Mouse (Mus musculus): ENCODE measurements around the gene Stoml2. TPM values are rescaled to one million over a fixed set of nuclear protein-coding genes. Genes with fewer than 3 reads are reported as not detected.

Gene Stoml2
- polyA plus RNA-seq, 1 experiment, result 54.6 TPM

- no peak overlapping the region for H3K27ac ChIP-seq (ENCODE audit: insufficient read depth, low read depth, low read length)
- no peaks in the 10 kb centered on the region for H3K4me1 ChIP-seq (ENCODE audit: control insufficient read depth, insufficient read depth, low read length)
- TF ChIP-seq POLR2A (IDR thresholded peaks at IDR 0.05; ENCODE audit: borderline replicate concordance, low read depth, low read length) (no peak), CTCF (IDR thresholded peaks at IDR 0.05; ENCODE audit: low read depth, low read length) (0 out of 2 replicates have a peak, but pooled peaks have one; percentile 22)
- no peak overlapping the region for H3K4me3 ChIP-seq (ENCODE audit: insufficient read depth, low read length)
Observed at GRCm38 (mm10) chr4:43052627-43053026, 21.1 kb upstream of the Stoml2 start.

GRCm38 (mm10) chr4:43047231-43047630 lies 15.7 kb upstream of the Stoml2 start:
- no peak for TF ChIP-seq POLR2A (IDR thresholded peaks at IDR 0.05; ENCODE audit: borderline replicate concordance, low read depth, low read length)
- no peak for TF ChIP-seq CTCF (IDR thresholded peaks at IDR 0.05; ENCODE audit: low read depth, low read length)
- no peak overlapping the region for H3K4me3 ChIP-seq (ENCODE audit: insufficient read depth, low read length)
- peaks cover 25% of the 10 kb centered on the region for H3K4me1 ChIP-seq (ENCODE audit: control insufficient read depth, insufficient read depth, low read length)
- H3K27ac ChIP-seq (ENCODE audit: insufficient read depth, low read depth, low read length), result no peak overlapping the region

- Histone ChIP-seq H3K27ac (ENCODE audit: insufficient read depth, low read depth, low read length) (no peak overlapping the region), H3K4me1 (ENCODE audit: control insufficient read depth, insufficient read depth, low read length) (peaks cover 28% of the 10 kb centered on the region), H3K4me3 (ENCODE audit: insufficient read depth, low read length) (peak overlapping the region; percentile 92)
- TF ChIP-seq POLR2A (IDR thresholded peaks at IDR 0.05; ENCODE audit: borderline replicate concordance, low read depth, low read length), result no peak
- TF ChIP-seq CTCF (IDR thresholded peaks at IDR 0.05; ENCODE audit: low read depth, low read length), result no peak
Observed at GRCm38 (mm10) chr4:43046607-43047006, 15.1 kb upstream of the Stoml2 start.

GRCm38 (mm10) chr4:43045659-43046302 lies 14.3 kb upstream of the Stoml2 start, which contains the start of gene Fam214b:
TSS of gene Fam214b (minus strand) at chr4:43046220.
- H3K4me1 ChIP-seq (ENCODE audit: control insufficient read depth, insufficient read depth, low read length), result peaks cover 34% of the 10 kb centered on the region
- H3K27ac ChIP-seq (ENCODE audit: insufficient read depth, low read depth, low read length), result peak within 1 kb of the TSS; percentile 94
- peak within 1 kb of the TSS; percentile 92 for H3K4me3 ChIP-seq (ENCODE audit: insufficient read depth, low read length)
- TF ChIP-seq CTCF (IDR thresholded peaks at IDR 0.05; ENCODE audit: low read depth, low read length), result no peak
- TF ChIP-seq POLR2A (IDR thresholded peaks at IDR 0.05; ENCODE audit: borderline replicate concordance, low read depth, low read length), result no peak

GRCm38 (mm10) chr4:43045285-43045658 lies 13.8 kb upstream of the Stoml2 start:
- H3K27ac ChIP-seq (ENCODE audit: insufficient read depth, low read depth, low read length), result peak overlapping the region; percentile 94
- peak overlapping the region; percentile 74 for H3K4me3 ChIP-seq (ENCODE audit: insufficient read depth, low read length)
- peaks cover 38% of the 10 kb centered on the region for H3K4me1 ChIP-seq (ENCODE audit: control insufficient read depth, insufficient read depth, low read length)
- TF ChIP-seq CTCF (IDR thresholded peaks at IDR 0.05; ENCODE audit: low read depth, low read length) (no peak), POLR2A (IDR thresholded peaks at IDR 0.05; ENCODE audit: borderline replicate concordance, low read depth, low read length) (no peak)

- H3K4me3 ChIP-seq (ENCODE audit: insufficient read depth, low read length), result peak overlapping the region; percentile 74
- TF ChIP-seq POLR2A (IDR thresholded peaks at IDR 0.05; ENCODE audit: borderline replicate concordance, low read depth, low read length), result no peak
- TF ChIP-seq CTCF (IDR thresholded peaks at IDR 0.05; ENCODE audit: low read depth, low read length), result no peak
- peaks cover 38% of the 10 kb centered on the region for H3K4me1 ChIP-seq (ENCODE audit: control insufficient read depth, insufficient read depth, low read length)
- H3K27ac ChIP-seq (ENCODE audit: insufficient read depth, low read depth, low read length), result peak overlapping the region; percentile 94
Observed at GRCm38 (mm10) chr4:43044673-43045072, 13.2 kb upstream of the Stoml2 start.

GRCm38 (mm10) chr4:43043644-43044357 lies 12.3 kb upstream of the Stoml2 start:
- H3K4me1 ChIP-seq (ENCODE audit: control insufficient read depth, insufficient read depth, low read length), result peaks cover 43% of the 10 kb centered on the region

GRCm38 (mm10) chr4:43040881-43041547 lies 9.5 kb upstream of the Stoml2 start:
- TF ChIP-seq CTCF (IDR thresholded peaks at IDR 0.05; ENCODE audit: low read depth, low read length), result no peak
- TF ChIP-seq POLR2A (IDR thresholded peaks at IDR 0.05; ENCODE audit: borderline replicate concordance, low read depth, low read length), result no peak
- H3K4me1 ChIP-seq (ENCODE audit: control insufficient read depth, insufficient read depth, low read length), result peaks cover 54% of the 10 kb centered on the region
- no peak overlapping the region for H3K4me3 ChIP-seq (ENCODE audit: insufficient read depth, low read length)
- peak overlapping the region; percentile 47 for H3K27ac ChIP-seq (ENCODE audit: insufficient read depth, low read depth, low read length)

More at GRCm38 (mm10) chr4:43043644-43044357, 12.3 kb upstream of the Stoml2 start:
- peak overlapping the region; percentile 94 for H3K27ac ChIP-seq (ENCODE audit: insufficient read depth, low read depth, low read length)
- H3K4me3 ChIP-seq (ENCODE audit: insufficient read depth, low read length), result peak overlapping the region; percentile 52
- TF ChIP-seq CTCF (IDR thresholded peaks at IDR 0.05; ENCODE audit: low read depth, low read length) (no peak), POLR2A (IDR thresholded peaks at IDR 0.05; ENCODE audit: borderline replicate concordance, low read depth, low read length) (no peak)

- peak overlapping the region; percentile 72 for H3K4me3 ChIP-seq (ENCODE audit: insufficient read depth, low read length)
- peak overlapping the region; percentile 42 for H3K27ac ChIP-seq (ENCODE audit: insufficient read depth, low read depth, low read length)
- TF ChIP-seq POLR2A (IDR thresholded peaks at IDR 0.05; ENCODE audit: borderline replicate concordance, low read depth, low read length) (peak; percentile 71; the same call in 1 of the 2 replicates), CTCF (IDR thresholded peaks at IDR 0.05; ENCODE audit: low read depth, low read length) (no peak)
- H3K4me1 ChIP-seq (ENCODE audit: control insufficient read depth, insufficient read depth, low read length), result peaks cover 53% of the 10 kb centered on the region
Observed at GRCm38 (mm10) chr4:43040114-43040572, 8.6 kb upstream of the Stoml2 start.

Data from bone marrow macrophage, adult 2 months (primary cell).